Mouse (Mus musculus): ENCODE measurements around the gene Lrrc75b. TPM values are rescaled to one million over a fixed set of nuclear protein-coding genes. Genes with fewer than 3 reads are reported as not detected.

Lrrc75b gene
- polyA plus RNA-seq, 1 experiment from 2014 or later, result 1.2 TPM

DNA sequence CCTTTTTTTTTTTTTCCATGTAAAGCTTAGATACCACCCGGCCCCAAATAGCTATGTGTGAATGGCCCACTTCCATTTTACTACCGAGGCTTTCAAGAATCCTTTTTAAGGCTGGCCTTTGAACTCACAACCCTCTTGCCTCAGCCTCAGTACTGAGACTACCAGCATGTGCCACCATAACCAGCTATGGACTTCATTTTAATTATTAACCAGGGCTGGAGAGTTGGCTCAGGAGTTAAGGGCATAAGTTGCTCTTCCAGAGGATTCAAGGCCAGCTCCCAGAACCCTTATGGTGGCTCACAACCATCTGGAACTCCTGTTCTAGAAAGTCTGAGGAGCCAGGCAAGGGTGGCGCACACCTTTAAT lies 55.0 kb downstream of the Lrrc75b start:
- Histone ChIP-seq H3K27ac (ENCODE audit: low read depth, low read length) (peak overlapping the region; percentile 63), H3K9ac (ENCODE audit: low read depth, low read length) (no peak overlapping the region), H3K4me3 (ENCODE audit: low read depth, low read length) (no peak overlapping the region), H3K27me3 (replicated peaks; ENCODE audit: control insufficient read depth, insufficient read depth, low read length) (no peaks in the 10 kb centered on the region), H3K4me2 (replicated peaks; ENCODE audit: low read depth) (no peak overlapping the region), H3K36me3 (ENCODE audit: control insufficient read depth, insufficient read depth) (peaks cover 41% of the 10 kb centered on the region), H3K9me3 (ENCODE audit: control insufficient read depth) (no peaks in the 10 kb centered on the region), H3K4me1 (replicated peaks; ENCODE audit: control insufficient read depth, insufficient read depth, low read length) (peaks cover 3% of the 10 kb centered on the region; the same call in 1 of the 2 replicates)
- ATAC-seq, result peak; percentile 55
- no peak for TF ChIP-seq CTCF (IDR thresholded peaks at IDR 0.05; ENCODE audit: low read depth)
- 34% methylated on average over 3 of the region's 3 CpGs for WGBS

DNA sequence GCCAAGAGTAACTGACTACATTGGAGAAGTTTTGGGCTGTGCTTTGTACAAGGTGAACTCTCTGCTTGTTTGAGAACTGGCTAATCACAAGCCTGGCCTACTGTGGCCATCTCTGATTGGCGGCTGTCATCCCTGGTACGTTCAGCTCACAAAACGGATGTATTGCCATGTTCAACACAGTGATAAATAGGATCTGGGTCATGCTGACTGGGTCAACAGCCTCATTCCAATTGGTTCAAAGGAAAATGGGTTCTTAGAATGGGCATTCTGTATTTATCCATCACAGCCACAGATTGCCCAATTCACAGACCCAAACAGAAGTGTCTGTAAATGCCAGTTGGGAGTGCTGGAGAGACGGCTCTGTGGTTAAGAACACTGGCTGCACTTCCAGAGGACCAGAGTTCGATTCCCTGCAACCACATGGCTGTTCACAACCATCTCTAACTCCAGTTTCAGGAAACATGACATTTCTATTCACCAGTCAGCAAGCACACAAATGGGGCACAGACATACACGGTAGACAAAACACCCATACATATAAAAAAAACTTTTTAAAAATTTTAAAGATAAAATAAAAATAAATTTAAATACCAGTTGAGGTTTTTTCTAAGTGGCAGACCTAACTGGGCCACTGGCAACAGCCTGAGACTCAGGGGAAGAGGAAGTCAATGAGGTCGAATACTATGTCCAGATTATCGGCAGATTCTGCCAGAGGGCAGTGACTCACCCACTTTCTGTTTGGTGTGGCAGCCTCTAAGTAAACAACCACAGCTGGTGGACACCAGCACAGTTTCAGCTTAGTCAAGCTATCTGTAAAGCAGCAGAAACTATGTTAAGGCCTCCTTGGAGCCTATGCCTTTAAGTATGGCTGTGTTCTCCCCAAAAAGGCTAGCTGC lies 55.6 kb downstream of the Lrrc75b start:
- Histone ChIP-seq H3K9me3 (ENCODE audit: control insufficient read depth) (no peaks in the 10 kb centered on the region), H3K4me1 (replicated peaks; ENCODE audit: control insufficient read depth, insufficient read depth, low read length) (peaks cover 3% of the 10 kb centered on the region; the same call in 1 of the 2 replicates), H3K9ac (ENCODE audit: low read depth, low read length) (no peak overlapping the region), H3K4me3 (ENCODE audit: low read depth, low read length) (no peak overlapping the region), H3K27me3 (replicated peaks; ENCODE audit: control insufficient read depth, insufficient read depth, low read length) (no peaks in the 10 kb centered on the region), H3K4me2 (replicated peaks; ENCODE audit: low read depth) (no peak overlapping the region), H3K27ac (ENCODE audit: low read depth, low read length) (peak overlapping the region; percentile 63; the same call in 1 of the 2 replicates), H3K36me3 (ENCODE audit: control insufficient read depth, insufficient read depth) (peaks cover 34% of the 10 kb centered on the region)
- ATAC-seq, result peak; percentile 26
- TF ChIP-seq CTCF (IDR thresholded peaks at IDR 0.05; ENCODE audit: low read depth), result no peak
- 71% methylated on average over 8 of the region's 8 CpGs for WGBS

DNA sequence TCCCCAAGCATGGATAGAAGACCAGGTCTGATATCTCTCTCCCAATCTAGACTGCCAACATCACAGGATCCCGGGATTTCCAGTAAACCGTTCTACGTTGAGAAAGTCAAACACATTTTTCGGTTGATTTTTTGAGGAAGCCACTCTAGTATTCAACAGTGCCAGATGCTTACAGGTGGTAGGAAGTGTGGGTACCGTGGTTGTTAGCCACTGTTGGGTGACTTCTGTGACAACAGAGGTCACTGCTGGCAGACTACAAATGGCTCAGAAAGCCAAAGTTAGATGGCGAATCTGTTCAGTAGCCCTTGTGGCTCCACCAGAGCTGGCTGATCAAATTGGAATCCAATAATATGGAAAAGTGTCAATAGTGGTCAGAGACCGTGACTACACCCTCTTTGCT lies 56.4 kb downstream of the Lrrc75b start:
- 93% methylated on average over 7 of the region's 7 CpGs for WGBS
- TF ChIP-seq CTCF (IDR thresholded peaks at IDR 0.05; ENCODE audit: low read depth), result no peak
- H3K9me3 ChIP-seq (ENCODE audit: control insufficient read depth), result no peaks in the 10 kb centered on the region
- H3K9ac ChIP-seq (ENCODE audit: low read depth, low read length), result no peak overlapping the region
- H3K27me3 ChIP-seq (replicated peaks; ENCODE audit: control insufficient read depth, insufficient read depth, low read length), result no peaks in the 10 kb centered on the region
- no peak for ATAC-seq
- no peak overlapping the region for H3K27ac ChIP-seq (ENCODE audit: low read depth, low read length)
- H3K4me3 ChIP-seq (ENCODE audit: low read depth, low read length), result no peak overlapping the region
- H3K4me1 ChIP-seq (replicated peaks; ENCODE audit: control insufficient read depth, insufficient read depth, low read length), result peaks cover 3% of the 10 kb centered on the region; the same call in 1 of the 2 replicates
- H3K4me2 ChIP-seq (replicated peaks; ENCODE audit: low read depth), result no peak overlapping the region
- H3K36me3 ChIP-seq (ENCODE audit: control insufficient read depth, insufficient read depth), result peaks cover 26% of the 10 kb centered on the region

DNA sequence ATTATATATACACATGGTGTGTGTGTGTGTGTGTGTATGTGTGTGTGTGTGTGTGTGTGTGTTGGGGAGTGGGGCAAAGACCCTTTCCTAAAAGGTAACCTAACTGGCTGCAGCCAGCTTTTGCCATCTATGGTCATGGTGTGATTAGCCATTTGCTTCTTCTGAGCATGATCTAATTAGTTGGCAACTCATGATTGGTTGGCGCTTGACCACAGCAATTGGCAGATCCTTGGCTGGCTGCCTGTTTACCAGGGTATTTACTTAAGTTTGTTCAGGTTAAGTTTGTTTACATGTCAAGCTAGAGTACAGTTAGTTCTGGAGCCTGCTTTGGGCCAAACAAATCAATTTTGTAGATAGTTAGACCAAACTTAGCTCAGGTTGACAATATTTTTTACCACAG lies 58.5 kb downstream of the Lrrc75b start:
- no peak for TF ChIP-seq CTCF (IDR thresholded peaks at IDR 0.05; ENCODE audit: low read depth)
- H3K4me3 ChIP-seq (ENCODE audit: low read depth, low read length), result no peak overlapping the region
- H3K27ac ChIP-seq (ENCODE audit: low read depth, low read length), result no peak overlapping the region
- no peak for ATAC-seq
- H3K9me3 ChIP-seq (ENCODE audit: control insufficient read depth), result no peaks in the 10 kb centered on the region
- H3K4me1 ChIP-seq (replicated peaks; ENCODE audit: control insufficient read depth, insufficient read depth, low read length), result peaks cover 3% of the 10 kb centered on the region; the same call in 1 of the 2 replicates
- no peaks in the 10 kb centered on the region for H3K27me3 ChIP-seq (replicated peaks; ENCODE audit: control insufficient read depth, insufficient read depth, low read length)
- H3K4me2 ChIP-seq (replicated peaks; ENCODE audit: low read depth), result no peak overlapping the region
- no peak overlapping the region for H3K9ac ChIP-seq (ENCODE audit: low read depth, low read length)
- H3K36me3 ChIP-seq (ENCODE audit: control insufficient read depth, insufficient read depth), result peaks cover 6% of the 10 kb centered on the region; the same call in 1 of the 2 replicates
- 97% methylated on average over 1 of the region's 1 CpGs for WGBS

DNA sequence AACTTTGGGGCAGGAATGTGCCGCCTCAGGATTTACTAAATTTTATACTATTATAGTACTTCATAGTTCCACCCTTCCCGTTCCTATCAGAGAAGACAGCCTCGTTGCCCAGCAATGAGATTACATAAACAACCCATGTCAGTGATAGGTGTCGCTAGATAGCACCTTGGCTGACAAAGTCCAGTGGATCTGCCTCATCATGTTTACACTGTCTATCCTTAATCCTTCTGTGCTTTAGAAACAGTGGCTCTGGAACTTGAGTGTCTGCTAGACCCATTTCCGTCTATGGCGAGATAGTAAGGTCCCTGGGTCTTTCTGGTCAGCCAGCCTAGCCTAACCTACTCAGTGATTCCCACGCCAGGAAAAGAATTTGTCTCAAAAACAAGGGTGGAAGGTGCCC lies 59.8 kb downstream of the Lrrc75b start:
- Histone ChIP-seq H3K27ac (ENCODE audit: low read depth, low read length) (no peak overlapping the region), H3K4me3 (ENCODE audit: low read depth, low read length) (no peak overlapping the region), H3K4me1 (replicated peaks; ENCODE audit: control insufficient read depth, insufficient read depth, low read length) (peaks cover 3% of the 10 kb centered on the region; the same call in 1 of the 2 replicates), H3K9me3 (ENCODE audit: control insufficient read depth) (no peaks in the 10 kb centered on the region), H3K36me3 (ENCODE audit: control insufficient read depth, insufficient read depth) (no peaks in the 10 kb centered on the region), H3K4me2 (replicated peaks; ENCODE audit: low read depth) (peak overlapping the region; percentile 46), H3K27me3 (replicated peaks; ENCODE audit: control insufficient read depth, insufficient read depth, low read length) (no peaks in the 10 kb centered on the region), H3K9ac (ENCODE audit: low read depth, low read length) (no peak overlapping the region)
- peak; percentile 29; the same call in 1 of the 2 replicates for TF ChIP-seq CTCF (IDR thresholded peaks at IDR 0.05; ENCODE audit: low read depth)
- ATAC-seq, result peak; percentile 62
- WGBS, result 23% methylated on average over 7 of the region's 7 CpGs

Other genes with a start within 250 kb of the Lrrc75b start
- gene Adora2a, start 243.5 kb downstream of the Lrrc75b start, polyA plus RNA-seq (2015; fragmentation: Nextera tagmentation; extraction: Ambion mirVana), result 1.2 and 1.4 TPM in 2 replicates
- gene Upb1, start 159.2 kb downstream of the Lrrc75b start, polyA plus RNA-seq (2015; fragmentation: Nextera tagmentation; extraction: Ambion mirVana), result 0.14 and 0.52 TPM in 2 replicates
- 62.6 and 63.3 TPM in 2 replicates for gene Snrpd3, start 42.8 kb downstream of the Lrrc75b start, polyA plus RNA-seq (2015; fragmentation: Nextera tagmentation; extraction: Ambion mirVana)
- 80.9 and 84.6 TPM in 2 replicates for gene Gucd1, start 42.4 kb downstream of the Lrrc75b start, polyA plus RNA-seq (2015; fragmentation: Nextera tagmentation; extraction: Ambion mirVana)
- 131 and 132 TPM in 2 replicates for gene Ggt1, start 1.3 kb upstream of the Lrrc75b start, polyA plus RNA-seq (2015; fragmentation: Nextera tagmentation; extraction: Ambion mirVana)
- gene Ggt5, start 29.0 kb upstream of the Lrrc75b start, polyA plus RNA-seq (2015; fragmentation: Nextera tagmentation; extraction: Ambion mirVana), result 4.0 and 4.9 TPM in 2 replicates
- 35.1 and 37.2 TPM in 2 replicates for gene Susd2, start 83.7 kb upstream of the Lrrc75b start, polyA plus RNA-seq (2015; fragmentation: Nextera tagmentation; extraction: Ambion mirVana)
- gene Cabin1, start 204.0 kb upstream of the Lrrc75b start, polyA plus RNA-seq (2015; fragmentation: Nextera tagmentation; extraction: Ambion mirVana), result 14.1 and 15.6 TPM in 2 replicates
- gene Ddt, start 213.1 kb upstream of the Lrrc75b start, polyA plus RNA-seq (2015; fragmentation: Nextera tagmentation; extraction: Ambion mirVana), result 122 and 129 TPM in 2 replicates
- 0.42 and 0.76 TPM in 2 replicates for gene Gm20441, start 220.6 kb upstream of the Lrrc75b start, polyA plus RNA-seq (2015; fragmentation: Nextera tagmentation; extraction: Ambion mirVana)
- gene Gstt3, start 221.1 kb upstream of the Lrrc75b start, polyA plus RNA-seq (2015; fragmentation: Nextera tagmentation; extraction: Ambion mirVana), result 47.7 and 51.5 TPM in 2 replicates
- gene Gstt1, start 238.3 kb upstream of the Lrrc75b start, polyA plus RNA-seq (2015; fragmentation: Nextera tagmentation; extraction: Ambion mirVana), result 11.6 and 14.4 TPM in 2 replicates